Mouse (Mus musculus) spleen, postnatal 36 days (tissue): ENCODE results near the gene Arhgap44.

Experiments used
- DNase-seq, 2 experiments: peaks; one replicate each; pipeline ENCODE4 v3.0.0; 2022; ENCODE audit warnings: low spot score in 2 of 2, mixed read lengths in 1 of 2

Arhgap44 gene

DNA sequence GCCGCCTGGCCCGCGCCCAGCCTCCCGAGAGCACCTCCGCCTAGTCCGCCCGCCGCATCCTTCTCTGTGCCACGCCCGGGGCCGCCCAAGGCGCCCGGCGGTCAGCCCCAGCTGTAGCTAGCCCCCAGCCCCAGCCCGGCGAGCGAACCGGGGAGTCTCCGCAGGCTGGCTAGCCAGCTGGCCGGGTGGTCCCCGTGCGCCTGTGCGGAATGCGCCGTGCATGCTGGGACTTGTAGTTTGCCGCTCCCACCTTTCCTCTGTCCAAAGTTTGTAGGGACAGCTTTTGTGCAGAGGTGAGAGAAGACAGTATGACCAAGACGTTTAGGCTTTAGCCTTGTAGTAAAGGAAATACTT lies at the start of gene Arhgap44:
Gene Arhgap44 (minus strand): TSS at position 195 of the 354 bp plus-strand sequence.
- DNase-seq, result no peak

DNA sequence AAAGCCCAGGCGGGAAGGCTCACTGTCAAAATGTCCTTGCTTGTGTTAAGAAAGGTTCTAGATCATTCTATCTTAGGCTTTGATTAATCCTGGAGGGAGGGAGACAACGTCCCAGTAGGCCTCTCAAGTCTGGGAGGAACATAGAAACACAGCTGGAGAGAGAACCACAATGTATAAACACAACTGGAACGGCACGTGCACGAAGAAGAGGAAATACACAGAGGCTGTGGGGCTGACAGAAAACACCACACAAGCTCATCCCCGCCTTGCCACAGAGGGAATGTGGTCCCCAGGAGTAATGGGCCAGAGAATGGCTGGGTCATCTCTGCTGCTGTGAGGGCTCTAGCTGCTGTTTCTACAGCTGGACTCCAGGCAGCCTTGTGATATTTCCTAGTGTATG lies 48.9 kb upstream of the Arhgap44 start:
- no peak for DNase-seq

DNA sequence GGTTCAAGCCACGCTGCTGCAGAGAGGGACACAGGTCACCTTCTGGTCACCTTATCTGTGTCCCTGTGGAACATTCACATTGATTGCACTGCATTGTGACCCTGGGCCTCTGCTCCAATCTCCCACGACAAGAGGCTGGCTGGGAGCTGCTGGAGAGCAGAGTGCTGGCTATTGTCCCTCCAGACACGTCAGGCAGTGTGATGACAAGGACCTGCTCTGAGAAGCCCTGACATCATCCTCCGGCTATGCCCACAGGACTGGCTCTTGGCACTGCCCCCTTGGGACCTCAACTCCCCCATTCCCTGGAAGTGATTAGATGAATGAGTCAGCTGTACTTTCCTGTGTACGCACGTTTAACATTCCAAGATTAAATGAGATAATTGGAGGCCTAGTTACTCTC lies 46.7 kb upstream of the Arhgap44 start:
- DNase-seq, result no peak

DNA sequence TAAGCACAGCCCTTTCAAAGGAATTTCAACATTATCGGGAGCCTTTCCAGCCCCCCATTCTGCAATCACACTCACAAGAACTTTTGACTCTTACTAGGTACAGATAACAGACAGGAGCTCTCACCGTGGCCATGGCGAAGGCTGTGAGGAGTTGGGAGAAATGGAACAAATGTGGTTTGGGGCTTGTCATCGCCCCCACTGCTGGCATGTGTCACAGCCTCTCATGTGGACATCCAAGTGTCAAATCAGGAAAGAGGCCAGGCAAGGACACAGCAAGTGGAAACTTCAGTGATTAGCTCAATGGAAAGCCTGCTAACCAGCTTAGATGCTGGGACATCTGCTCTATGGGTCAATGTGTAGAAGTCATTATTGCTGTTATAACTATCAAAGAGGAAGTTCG lies 42.5 kb upstream of the Arhgap44 start:
- DNase-seq, result no peak

DNA sequence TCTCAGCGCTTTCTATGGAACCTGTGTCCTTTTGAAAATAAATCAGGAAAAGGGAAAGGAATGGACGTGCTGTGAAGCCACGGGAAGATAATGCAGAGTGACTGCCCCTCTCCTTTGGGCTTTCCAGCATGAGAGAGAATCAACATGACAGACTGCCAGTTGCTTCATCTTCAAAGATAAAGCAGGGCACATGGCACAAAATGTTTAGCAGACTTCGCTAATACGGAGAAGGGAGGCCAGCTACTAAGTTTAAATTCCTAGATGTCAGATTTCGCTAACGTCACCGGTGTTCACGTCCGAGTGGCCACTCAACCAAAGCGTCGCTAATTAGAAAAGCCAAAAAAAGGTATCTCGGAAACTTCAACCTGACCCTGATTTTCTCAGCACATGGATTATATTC lies 41.9 kb upstream of the Arhgap44 start:
- no peak for DNase-seq

DNA sequence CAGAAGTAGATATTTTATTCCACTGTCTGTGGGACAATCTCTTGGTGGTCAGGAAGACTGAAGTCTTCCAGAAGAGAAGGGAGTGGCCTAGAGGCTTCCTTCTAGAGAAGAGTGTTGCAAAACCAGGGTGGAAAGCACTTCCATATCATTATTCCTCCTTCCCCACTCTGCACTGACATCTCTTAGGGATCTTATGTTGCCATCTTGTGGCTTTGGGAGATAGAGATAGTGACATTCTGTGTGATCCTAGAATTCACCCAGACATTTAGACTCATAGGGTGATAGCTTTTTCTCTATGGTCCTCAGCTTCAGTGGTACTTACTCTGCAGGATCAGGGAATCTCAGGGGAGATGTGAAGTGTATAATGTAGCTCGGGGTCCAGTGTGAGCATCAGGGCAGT lies 40.3 kb upstream of the Arhgap44 start:
- no peak for DNase-seq

DNA sequence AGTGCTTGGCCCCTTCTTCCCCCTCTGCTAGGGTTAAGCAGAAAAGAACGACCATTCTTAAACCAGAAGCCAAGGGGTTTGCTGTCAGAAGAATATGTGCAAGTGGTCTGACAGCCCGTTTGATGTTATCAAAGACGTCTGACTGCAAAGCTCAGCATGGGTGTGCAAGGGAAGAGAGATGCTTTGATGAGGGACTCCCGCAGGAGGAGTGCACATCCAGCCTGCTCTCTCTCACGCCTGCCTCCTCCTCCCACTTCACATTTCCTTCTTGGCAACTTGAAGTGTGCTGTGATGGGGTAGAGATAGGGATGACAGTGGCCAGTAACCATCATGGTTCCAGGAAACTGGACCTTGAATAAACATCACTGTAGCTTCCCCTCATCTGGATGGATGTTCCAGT lies 39.5 kb upstream of the Arhgap44 start:
- no peak for DNase-seq

DNA sequence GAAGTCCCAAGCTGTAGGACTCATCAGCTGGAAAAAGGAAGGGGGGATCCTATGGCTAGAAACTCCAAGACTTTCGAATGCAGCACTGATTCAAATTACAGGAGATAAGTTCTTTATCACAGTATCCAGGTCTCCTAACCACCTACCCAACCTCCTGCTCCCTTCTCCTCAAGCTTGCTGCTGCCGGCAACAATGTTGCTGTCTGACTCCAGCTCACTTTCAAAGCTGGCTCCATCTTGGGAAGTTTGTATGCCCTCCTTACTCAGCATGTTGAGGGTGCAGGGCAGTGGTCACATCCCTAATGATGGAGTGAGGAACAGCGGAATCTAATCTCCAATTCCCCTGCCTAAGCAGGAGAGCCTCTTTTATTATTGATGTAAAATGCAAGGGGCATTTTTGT lies 35.3 kb upstream of the Arhgap44 start:
- DNase-seq, result no peak

DNA sequence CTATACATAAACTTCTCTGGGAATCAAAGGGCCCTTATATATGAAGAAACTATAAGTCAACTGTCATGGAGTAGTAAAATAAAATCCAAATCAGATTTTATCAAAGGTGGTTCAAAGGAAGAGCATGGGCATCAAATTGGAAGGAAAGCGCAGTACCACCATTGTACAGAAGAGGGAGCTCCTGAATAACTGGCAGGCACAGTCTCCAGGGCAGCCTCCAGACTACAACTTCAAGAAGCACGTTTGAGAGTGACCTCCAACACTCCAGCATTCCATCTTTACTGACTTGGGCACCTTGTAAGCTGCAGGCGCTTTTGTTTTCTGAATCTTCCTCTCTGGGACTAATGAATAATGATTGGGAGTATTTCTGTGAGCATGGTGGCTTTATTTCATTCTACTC lies 34.5 kb upstream of the Arhgap44 start:
- no peak for DNase-seq

DNA sequence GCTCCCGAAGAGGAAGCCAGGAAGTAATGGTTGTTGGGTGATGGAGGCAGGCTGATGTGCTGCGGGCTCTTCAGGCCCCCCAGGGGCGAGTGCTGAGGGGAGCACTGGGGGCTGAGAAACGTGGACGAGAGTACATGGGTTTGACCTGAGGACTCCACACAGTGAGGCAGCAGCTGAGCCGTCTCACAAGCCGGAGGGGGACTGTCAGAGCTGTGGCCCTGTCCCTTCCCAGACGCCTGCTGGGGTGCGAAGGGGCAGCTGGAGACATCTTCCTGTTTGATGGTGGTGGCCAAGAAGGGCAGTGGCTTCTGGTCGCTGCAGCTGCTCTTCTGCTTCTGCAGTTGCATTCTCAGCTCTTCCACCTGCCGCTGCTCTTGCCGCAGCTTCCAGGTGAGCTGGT lies 24.2 kb upstream of the Arhgap44 start:
- DNase-seq, result no peak

DNA sequence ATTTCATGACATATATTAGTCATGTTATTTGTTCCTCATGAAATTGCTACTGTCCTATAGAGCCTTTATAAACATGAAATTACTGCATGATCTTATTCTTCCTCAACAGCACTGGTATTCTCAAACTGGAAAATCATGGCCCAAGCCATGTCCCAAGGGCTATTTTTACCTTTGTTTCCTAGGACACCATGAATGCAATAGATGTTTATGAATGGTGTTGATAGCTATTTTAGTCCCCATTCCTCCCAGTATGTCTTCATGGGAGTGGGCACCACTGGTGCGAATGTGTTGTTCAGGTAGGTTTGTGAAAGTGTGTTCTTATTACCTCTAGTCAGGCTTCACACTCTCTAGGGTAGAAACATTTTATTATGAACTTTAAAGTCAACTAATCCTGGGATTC lies 22.4 kb upstream of the Arhgap44 start:
- DNase-seq, result no peak

DNA sequence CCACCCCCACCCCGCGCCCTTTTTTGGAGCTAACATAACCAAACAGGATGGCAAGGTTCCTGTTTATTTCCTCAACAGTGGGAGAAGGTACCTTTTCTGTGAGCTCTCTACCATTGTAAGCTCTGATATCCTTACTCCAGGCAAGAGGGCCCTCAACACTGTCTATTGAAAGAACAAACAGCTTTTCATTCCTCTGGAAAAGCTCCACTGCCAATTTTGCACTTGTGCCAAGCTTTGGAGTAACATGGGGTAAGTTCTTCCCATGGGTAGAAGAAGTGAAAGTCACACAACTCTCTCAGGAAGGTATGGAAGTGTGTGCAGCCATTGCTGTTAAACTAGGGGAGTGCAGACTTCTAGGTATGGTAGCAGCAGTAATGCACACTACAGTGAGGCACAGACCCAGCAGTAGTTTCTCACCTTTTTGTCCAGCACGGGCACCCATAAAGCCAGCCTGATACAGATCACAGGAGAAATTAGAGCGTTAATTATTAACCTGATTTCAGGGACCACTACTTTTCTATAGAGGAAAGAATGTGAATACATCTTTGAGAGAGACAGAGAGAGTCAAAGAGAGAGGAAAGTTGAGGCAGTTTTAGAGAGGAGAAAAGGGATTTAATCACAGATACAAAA lies 7.5 kb upstream of the Arhgap44 start:
- DNase-seq, result no peak

DNA sequence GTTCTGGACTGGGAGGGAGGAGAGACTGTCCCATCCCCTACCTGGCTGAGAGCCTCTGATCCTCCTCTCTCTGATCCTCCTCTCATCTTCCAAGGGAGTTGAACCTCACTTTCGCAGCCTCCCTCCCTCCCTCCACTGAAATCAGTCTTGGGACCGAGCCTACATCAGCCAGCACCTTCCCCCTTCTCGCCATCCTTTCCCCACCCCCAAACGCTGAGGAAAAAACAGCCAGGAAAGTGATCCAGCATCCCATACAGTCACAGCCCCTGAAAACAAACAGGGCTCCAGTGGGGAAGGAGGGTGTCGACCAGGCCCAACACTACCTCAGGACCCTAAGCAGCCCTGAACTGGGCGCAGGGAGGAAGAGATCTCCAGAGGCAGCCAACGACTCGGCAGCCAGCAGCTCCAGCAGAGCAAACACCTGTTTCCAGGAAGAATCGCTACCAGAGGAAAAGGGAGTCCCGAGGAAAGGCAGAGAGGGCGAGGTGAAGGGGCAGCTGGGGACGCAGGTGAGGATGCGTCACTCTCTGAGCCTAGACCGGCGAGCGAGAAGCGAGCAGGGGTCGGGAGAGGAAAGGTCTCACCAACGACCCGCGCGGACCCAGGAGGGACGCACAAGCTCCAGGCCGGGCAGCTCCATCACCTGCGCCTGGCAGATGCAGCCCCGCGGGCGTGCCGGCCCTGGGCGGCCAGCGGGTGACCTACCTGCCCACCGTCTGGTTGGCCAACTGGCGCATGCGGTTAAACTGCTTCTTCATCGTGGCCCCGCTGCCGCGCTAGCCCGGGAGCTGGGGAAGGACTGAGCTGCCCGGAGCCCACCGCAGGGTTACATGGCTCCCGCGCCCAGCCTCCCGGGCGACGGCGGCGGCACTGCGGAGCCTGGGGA lies 637 bp downstream of the Arhgap44 start:
- no peak for DNase-seq

DNA sequence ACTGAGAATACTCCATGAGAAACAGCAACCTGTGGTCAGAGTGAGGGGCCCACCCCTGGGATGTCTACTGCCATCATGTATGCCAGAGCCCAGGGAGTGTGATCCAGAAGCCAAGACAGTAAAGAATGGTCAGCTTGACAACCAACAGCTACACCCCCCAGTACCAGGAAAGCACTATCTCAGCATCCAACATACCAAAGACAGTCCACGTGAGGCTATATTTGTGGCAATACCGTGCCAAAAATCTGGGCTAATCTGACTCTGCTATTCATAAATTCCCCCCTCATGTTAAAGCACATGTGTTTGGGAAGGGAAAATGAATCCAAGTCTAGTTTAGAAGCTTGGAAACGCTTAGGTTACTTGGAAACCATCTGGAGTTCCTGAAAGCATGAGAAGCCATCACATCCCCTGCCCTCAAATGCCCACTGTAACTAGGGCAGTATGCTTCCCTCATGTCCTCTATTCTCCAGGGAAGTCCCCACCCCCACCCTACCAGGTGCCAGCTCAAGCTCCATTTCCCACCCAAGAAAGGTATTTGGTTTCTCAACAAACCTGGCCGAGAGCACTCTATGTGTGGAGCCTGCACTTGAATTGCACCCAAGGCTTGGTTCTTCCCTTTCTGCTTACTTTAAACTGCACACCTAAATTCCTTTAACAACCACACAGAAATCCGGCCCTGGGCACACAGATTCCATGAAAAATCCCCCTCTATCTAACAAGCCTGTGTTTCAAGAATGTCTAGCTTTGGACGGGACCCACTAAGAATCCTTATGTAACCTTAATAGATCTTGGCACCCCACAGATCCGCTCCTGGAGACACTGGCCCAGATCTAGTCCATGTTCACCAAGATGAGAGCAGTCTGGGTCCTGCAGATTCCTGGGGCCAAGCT lies 1.5 kb downstream of the Arhgap44 start:
- no peak for DNase-seq

DNA sequence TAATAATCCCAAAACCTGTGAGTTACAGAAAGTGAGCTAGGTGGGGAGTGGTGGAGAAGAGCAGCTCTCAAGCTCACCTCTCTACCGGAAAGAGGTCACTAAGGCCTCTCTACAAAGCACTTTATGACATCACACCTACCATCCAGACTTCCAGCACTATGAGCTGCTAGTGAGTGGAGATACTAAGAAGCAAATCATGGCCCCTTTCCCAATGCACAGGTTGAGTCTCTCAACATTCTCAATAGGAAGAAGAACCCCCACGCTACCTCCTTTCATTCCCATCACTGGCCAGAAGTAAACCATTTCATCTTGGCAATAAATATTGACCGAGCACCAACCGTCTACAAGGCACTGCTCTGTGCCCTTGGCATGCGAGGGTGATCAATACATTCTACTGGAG lies 3.0 kb downstream of the Arhgap44 start, which contains the start of gene 1700086D15Rik:
Gene 1700086D15Rik (minus strand): TSS at position 101 of the 400 bp plus-strand sequence.
- no peak for DNase-seq

DNA sequence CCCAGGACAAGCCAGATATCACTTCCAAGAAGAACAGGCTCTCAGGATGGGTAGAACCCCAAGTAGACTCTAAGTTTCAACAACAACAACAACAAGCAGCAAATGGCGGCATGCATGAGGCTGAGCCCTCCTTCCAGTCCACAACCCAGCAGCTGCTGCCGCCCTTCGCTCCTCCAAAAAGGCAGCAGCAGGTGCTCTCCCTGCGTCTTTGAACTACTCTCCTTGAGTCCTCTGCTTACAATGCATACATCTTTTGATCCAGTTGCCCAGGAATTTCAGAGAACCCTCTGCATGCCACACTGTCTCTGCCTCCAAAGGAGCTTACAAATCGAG lies 4.1 kb downstream of the Arhgap44 start:
- no peak for DNase-seq

DNA sequence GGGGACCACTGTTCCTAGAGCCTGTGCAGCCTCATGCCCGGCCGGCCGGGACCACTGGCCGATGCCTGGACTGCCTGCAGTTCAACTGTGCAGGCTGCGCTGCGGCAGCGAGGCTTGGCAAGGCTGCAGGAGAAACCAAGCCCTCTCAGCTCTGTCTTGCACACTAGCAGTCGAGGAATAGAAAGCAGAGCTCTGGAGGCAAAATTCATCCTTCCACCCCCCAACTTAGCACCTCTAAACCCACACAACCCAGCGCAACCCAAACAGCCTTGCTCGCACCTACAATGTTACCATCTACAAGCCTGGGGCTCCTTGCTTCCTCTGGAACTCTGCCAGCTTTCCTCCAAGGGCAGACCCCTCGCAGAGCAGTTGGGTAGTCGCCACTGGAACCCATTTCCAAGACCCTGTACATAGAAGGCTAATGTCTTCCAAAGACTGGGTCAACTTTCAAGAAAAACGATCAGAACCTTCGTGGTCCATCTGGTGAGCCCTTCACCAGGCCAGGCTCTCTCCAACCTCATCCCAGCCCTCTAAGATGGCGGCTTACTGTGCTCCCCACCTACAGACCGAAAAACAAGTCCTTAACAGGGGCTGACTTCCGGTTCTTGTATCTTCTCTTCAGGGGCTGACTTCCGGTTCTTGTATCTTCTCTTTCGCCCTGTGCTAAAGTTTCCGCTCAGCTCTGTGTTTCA lies 4.6 kb downstream of the Arhgap44 start:
- no peak for DNase-seq

DNA sequence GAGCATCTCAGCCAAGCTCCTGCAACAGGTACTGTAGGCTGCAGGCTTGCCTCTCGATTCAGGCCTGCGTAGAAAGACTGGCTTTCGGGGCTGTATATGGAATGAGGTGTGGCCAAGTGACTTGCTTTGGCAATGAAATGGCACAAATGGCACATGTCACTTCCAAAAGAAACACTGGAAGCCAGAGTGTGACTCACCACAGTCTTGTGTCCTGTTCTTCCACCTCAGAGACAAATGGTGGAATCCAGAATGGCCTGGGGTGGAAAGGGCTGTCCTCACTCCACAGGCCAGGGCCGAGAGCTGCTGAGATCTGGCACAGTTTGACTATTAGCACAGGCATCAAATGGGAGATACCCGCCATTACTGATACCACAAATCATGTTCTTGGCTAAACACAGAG lies 9.8 kb downstream of the Arhgap44 start:
- DNase-seq, result no peak

DNA sequence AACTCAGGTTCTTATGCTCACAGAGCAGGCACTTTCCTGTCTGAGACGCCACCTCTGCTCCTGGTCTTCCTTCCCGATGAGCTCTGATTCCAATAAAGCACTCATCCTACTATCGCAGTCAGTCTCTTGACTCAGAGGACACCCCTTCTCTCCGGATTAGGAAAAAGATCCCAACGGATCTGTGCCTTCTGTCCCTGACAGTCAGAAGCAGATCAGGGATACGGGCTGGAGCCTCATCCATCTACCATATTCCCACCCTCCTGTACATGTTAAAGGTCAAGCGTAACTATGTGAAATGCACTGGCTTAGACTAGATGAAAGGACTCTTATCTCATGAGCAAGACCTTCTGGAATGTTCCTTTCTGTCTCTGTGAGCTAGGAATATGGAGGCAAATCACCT lies 14.3 kb downstream of the Arhgap44 start:
- DNase-seq, result no peak

DNA sequence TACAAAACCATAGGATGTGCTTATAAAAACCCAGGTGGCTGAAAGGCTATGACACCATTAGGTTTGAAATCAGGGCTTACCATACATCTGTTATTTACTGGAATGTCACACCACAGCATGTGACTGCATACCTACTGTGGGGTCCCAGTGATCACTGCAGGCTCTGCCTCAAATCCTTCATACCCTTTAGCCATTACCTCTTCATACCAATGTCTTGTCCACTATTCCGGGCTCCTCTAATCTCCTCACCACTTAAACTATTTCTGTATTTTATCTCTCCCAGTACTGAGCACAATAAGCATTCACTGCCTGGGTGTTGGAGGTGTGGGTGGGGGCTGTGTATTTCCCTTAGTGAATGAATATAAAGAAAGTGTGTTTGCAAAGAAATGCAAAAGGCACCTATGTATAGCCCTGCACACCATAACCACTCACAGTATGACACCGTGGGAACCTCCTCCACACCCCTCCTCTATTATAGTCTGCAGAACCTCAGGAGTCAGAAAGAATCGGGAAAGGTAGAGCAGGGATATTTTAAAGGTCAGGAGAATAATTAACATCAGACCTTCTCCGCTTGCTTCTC lies 19.8 kb downstream of the Arhgap44 start:
- DNase-seq, result no peak

DNA sequence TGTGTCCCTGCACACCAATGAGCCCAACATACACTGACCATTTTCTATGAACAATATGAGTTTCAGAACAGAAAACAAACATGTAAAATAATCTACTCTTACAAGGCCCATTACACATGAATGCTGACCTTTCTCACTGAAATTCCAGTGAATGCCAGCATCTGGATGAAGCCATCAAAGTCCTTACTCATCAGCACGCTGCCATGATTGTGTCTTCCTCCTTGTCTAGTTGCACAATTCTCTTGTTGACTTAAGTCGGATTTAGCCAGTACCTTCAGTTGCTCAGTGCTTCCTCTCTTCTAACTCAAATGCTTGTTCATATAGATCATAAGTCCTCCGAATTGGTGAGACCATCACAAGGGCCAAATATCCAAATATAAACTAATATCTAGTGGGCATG lies 23.7 kb downstream of the Arhgap44 start:
- DNase-seq, result no peak
